Mouse (Mus musculus) gastrocnemius, adult 8-10 months (tissue): Measurements from ENCODE around the gene Csf3. TPM values are rescaled to one million over a fixed set of nuclear protein-coding genes. Genes with fewer than 3 reads are reported as not detected.
"Not testable (repeated sequence)": the region's sequence is repeated elsewhere in the genome, so short reads cannot be mapped to it uniquely, and the experiment has no call there.

Source experiments
- DNase-seq, 2 experiments: peaks; one replicate each; pipeline ENCODE4 v3.0.0; 2022; ENCODE audit warnings: low spot score in 2 of 2
- total RNA-seq, 4 experiments: library from RNA; stranded (reverse); gene quantifications; 2 replicates each; pipeline ENCODE4 v1.2.4; 2022

The Csf3 gene
- total RNA-seq, 4 experiments from 2014 or later = not detected

DNA sequence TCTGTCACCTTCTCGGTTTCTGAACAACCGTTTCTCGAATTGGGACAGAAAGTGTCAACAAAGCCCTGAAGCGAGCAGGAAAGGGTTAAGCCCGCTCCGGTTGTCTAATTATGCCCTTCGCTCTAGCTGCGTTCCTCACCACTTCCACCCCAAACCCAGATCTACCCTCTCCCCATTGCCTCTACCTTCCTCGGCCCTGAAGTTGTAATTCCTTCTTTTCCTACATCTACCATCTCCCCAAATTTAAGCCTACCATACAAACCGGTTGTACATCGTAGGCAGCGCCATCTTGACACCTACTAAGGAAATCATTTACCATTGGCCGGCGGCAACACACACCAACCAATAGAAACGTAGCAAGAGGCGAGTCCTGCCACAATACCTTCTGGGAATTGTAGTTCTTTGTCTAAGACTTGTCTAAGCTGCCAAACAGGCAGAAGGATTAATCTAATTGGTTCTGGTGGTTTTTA lies 28.1 kb downstream of the Csf3 start, which contains the start of gene Med24:
Med24 (minus strand) TSS at position 317 of the 470 bp plus-strand sequence.
- peak in 1 of 2 experiments; percentile 84 for DNase-seq

DNA sequence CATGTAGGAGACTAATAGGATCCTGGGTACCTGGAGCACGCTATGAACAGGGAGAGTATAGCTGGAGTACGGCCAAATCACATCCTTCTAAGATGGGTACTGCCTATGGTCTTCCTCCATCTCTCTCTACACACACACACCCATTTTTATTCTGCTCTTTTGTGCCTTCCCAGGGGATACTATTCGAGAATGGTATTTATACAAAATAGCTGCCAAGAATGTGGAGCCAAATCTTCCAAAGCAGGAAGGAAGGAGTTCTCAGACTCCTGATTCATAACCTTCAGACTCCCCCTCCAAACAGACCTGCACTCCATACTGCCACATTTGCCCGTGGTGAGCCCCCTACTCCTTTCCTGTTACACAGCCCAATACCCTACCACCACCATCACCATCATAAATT lies 29.7 kb downstream of the Csf3 start:
- DNase-seq = no peak

DNA sequence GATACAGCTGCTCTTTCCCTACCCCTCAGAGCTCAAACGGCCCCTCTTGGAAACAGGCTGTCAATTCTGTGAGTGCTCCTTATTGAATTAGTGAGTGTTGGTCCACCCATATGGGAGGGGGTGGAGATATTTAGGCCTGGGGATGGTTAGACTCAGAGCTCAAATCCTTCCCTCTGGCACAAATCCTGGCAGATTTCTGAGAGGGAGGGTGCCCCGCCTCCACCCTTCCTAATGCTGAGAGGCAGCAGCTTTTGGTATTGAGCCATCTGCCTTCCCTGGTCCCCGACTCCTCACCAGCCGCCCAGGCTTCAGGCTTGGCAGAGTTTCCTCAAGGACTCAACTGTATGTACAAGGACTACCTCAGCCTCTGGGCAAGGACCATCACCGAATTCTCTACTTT lies 30.1 kb downstream of the Csf3 start:
- no peak for DNase-seq

DNA sequence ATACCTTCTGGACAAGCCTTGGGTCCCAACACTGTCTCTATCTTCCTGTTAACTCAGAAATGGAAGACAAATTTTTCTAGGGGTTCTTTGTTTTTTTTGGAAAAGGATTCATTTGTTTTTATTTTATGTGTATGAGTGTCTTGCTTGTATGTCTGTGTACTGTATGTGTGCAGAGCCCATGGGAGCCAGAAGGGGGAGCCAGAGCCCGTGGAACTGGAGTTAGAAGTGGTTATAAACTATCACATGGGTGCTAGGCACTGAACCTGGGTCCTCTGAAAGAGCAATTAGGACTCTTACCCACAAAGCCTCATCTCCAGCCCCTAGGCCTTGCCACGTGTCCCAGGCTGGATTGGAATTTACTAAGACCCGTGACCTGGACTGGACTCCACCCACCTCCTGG lies 33.0 kb downstream of the Csf3 start:
- DNase-seq = no peak

DNA sequence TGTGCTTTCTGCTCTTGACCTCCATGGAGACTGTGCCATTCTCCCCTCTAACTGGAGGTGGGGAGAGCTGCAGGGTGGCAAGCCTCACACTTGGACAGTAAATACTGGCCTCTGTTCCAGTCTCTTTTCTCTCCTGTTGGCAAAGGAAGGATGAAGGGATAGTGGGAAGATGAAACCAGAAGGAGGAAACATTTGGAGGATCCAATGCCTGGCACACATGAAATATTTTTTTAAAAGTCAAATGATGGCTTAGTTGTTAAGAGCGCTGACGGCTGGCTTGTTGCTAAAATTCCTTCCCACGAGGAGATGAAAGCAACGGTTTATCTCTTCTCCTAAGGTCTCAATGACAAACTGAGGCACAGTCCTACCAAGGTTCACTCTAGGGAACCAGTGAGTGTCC lies 34.0 kb downstream of the Csf3 start:
- DNase-seq = no peak

DNA sequence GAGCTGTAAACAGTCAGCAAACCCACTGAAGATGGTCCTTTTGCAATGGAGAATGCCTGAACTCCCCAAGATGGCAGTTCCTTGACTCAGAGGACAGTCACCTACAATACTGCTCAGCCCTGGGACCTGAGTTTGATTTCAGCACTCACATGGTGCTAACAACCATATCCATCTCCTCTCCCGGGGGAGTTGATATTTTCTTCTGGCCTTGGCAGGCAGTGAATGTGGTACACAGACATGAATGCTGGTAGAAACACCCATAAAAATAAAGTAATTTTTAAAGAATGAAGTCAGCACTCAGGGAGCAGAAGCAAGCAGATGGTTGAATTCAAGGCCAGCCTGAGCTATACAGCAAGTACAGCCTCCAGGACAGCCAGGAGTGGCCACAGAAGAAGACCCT lies 35.1 kb downstream of the Csf3 start:
- DNase-seq = no peak

DNA sequence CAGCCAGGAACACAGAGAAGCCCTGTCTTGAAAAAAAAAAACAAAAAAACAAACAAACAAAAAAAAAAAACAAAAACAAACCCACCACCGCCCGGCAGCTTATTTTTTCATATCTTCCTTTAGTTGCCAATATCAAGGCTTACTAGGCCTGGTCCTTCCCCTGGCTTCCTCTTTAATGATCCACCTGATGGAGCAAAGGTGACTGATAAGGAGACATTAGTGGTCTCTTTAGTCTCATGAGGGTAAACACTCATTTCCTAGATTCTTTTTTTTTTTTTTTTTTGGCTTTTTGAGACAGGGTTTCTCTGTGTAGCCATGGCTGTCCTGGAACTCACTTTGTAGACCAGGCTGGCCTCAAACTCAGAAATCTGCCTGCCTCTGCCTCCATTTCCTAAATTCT lies 36.2 kb downstream of the Csf3 start:
- DNase-seq = not testable (repeated sequence)

DNA sequence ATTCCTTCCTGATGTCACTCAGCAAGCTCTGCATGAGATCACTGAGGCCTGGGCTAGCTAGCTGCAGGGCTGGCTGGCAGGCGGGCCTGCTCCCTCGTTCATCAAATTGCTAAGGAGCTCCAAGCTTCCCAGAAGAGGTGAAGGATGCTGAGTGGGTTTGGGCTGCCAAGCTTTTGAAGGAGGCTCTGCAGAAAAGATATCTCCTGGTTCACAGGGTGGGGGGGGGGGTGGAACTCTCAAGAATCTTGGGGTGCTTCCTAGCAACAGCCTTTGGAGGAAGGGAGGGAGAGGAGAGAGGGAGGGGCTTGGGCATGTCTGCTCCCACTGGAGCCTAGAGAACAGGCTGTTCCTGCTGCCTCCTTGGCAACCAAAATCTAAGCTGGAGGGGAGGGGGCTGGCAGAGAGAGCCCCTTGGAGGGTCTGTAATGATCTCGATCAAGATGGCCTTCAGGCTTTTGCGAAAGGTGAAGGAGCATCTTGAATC lies 37.4 kb downstream of the Csf3 start:
- DNase-seq = no peak

DNA sequence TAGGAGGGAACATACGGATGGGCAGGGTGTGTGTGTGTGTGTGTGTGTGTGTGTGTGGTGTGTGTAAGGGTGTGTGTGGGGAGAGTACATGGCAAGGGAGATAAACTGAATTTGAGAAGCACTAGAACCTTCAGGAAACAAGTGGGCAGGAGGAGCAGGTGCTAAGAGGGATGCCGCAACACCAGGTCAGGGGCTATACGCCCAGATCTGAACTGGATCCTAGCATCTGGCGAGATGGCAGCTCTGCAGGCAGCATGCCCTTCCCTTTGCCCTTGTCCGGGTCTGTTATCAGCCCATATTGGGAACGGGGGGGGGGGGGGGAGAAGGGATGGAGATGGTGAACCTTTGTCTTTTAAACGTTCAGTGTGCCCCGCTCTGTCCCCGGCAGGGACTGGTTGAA lies 37.9 kb downstream of the Csf3 start:
- DNase-seq = no peak

DNA sequence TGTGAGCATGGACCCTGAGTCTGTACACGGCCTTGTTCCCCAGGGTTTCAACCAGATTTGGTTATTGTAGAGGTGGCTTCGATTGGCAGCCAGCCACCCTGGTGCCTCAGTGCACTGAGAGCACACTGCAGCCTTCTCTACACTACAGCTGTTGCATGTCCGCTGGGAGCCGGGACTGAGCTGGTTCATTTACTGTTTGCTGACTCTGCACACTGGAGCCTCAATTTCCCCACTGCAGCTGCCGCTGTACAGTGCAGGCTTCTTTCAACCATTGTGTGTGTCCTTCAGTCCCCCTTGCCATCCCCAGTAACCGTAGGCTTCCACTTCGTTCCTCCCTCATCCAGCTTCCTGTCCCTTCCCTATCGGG lies 38.9 kb downstream of the Csf3 start:
- no peak for DNase-seq

DNA sequence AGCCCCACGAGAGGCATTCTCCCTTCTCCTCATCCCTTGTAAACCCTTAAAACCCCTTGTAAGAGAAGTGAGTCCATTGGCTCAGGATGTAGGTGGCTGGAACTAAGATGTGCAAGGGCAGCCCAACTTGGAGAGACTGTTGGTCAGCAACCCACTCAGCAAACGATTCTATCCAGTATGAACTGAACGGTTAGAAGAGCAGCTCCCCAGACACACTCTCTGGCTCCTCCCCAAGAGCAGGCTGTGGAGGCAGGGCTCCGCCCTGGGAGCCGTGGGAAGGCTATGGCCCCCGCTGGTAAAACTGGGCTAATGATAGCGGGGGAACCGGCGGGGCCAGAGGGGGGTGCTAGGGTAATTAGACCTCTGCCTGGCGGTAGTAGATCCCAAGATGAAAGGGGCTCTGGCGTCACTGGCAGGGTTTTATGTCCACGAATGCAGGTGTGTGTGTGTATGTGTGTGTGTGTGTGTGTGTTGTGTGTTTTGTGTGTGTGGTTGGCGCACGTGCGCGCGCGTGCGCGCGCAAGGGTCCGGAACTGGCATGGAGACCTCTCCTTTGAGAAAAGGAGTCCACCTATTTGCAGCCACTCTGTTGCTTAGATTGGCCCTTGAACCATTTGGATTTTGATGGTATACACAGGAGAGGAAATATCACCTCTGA lies 39.5 kb downstream of the Csf3 start, which contains the start of gene Thra:
Thra (plus strand) TSS at position 246 of the 658 bp plus-strand sequence.
- peak in 1 of 2 experiments; percentile 68 for DNase-seq

DNA sequence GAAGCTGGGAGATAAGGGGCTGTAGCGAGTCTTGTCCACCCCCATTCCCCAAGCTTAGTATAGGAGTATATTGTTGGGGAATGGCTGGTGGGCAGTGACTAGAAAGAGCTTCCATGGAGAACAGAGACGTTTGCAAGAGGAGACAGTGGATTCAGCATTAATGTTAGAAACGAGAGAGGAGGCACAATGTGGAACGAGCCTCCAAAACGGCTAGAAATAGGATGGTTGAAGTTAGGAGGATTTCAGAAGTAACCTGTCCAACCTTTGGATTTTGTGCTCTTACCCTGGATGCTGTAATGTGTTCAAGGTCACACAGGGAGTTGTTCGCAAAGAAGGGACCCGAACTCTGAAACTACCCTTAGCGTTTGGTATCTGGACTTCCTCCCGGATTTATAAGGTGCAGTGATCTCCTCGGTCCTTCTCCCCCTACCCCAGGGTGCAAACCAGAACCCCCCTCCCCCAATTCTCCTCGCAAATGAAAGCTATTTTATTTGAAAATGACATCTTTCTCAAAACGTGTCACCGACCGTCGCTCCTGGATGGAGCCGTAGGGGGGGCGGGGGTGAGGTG lies 40.1 kb downstream of the Csf3 start:
- no peak for DNase-seq

DNA sequence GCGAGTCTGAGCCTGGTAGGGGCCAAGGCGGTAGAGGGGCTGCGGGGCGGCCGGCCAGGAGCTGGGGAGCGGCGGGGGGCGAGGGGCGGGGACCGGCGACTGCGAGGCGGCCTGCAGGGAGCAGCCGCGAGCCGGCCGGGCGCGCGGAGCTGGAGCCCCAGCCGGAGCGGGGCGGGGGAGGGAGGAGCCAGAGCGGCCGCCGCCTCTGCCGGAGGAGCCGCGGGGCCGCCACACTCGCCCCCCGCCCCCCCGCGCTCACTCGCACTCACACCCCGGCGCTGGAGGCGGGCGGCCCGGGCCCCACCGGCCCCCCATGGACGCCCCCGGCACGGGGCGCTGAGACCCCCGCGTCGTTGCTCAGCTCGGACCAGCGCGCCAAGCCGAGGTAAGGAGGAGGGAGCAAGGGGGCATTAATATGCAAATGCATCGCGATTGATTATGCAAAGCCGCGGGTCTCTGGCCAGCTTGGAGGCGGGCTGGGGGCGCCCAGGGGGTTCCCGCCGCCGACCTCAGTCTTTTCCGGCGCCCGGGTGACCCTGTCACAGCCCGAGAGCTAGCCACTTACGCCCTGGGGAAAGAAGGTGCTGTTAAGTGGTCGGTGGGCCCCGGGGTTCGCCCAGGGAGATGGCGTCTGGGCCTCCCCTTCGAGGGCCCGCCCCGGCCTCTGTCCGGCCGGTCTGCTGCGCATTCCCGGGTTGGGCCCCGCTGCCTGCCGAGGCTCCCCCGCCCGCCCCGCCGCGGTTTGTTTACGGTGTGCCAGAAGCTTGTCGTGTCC lies 40.7 kb downstream of the Csf3 start:
- DNase-seq = peak in 1 of 2 experiments; percentile 75

DNA sequence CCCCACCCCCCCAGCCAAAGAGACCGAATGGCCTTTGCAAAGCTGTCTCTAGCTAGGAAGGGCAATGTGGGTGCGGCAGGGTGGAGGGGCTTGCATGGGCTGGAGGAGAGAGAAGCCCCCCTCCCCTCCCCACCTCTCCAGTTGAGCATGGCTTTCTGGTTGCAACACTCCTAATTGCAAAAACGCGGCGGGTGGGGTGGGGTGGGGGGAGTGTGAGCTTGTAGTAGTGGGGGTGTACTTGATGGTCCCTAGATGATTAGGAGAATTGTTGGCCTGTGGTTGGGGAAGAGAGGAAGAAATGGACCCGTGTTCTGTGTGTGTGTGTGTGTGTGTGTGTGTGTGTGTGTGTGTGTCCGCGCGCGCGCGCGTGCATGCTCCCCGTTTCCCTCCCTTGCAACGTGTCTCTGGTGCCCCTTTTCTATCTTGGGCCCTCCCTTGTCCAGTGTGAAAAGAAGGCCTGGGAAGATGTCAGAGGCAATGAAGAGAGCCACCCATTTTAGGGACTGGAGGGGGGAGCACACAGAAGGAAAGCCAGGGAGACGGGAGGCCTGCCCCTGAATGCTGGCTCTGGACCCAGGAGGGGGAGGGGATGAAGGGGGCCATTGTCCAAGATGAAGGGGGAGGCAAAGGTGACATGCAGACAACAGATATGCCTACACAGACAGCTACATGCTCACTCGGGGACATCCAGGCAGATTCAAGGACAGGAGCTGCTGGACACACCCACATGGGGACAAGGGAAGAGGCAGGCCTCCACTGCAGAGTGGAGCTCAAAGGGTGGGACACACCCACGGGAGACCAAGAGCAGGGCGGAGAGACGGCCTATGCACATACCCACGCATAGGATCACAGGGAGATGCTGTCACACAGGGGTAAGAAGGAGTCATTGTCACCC lies 41.6 kb downstream of the Csf3 start:
- no peak for DNase-seq

DNA sequence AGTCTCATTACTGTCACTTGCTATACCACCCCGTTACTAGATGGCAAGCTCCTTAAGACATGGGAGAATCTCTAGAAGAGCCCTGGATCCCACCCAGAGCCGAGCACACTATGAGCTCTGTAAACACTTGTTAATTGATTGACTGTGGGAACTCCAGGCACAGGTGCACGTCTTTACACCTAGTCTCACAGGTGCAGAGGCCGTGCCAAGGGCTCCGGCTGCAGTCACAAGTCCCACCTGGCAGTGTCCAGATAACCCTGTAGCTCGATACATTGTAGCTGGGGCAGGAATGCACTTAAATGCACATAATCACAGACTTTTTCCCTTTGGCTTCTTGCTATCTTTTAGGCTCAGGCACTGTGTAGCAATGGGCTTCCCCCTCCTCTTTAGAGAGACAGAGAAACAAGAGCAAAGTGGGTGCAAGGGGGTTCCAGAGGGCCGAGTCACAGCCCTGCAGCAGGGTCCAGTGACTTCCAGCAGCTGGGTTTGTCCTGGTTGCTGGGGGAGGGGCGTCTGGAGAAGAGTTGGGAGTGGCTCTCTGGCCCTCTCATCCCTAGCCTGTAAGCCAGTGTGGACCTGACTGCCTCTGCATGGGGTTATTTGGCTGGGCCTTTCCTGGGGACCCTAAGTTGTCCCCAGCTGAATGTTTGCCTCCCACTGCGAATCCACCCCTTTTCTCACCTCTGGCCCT lies 42.7 kb downstream of the Csf3 start:
- no peak for DNase-seq

DNA sequence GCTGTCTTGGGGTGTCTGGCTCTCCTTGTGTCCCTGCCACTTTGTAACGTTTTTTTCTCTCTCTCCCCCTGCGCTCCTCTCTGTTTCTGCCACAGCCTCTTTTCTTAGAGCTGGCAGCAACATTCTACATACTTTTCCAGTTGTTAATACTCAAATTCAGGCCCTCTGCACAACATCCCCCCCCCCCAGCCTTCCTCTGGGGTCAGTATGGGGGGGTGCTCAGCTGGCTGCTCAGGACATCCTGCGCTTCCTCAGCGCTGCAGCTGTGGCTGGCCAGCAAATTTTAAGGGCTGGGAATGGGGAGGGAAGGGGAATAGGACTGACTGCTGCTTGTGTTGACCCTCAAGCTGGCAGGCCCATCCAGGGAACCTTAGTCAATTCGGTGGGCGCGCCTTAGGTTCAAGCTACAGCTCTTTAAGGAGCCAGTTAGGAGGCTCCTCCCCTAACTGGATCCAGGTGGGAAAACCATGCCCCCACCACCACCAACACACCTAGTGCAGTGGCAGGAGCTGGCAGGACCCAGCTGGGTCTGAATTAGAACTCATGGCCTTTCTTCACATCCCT lies 43.5 kb downstream of the Csf3 start:
- DNase-seq = no peak

DNA sequence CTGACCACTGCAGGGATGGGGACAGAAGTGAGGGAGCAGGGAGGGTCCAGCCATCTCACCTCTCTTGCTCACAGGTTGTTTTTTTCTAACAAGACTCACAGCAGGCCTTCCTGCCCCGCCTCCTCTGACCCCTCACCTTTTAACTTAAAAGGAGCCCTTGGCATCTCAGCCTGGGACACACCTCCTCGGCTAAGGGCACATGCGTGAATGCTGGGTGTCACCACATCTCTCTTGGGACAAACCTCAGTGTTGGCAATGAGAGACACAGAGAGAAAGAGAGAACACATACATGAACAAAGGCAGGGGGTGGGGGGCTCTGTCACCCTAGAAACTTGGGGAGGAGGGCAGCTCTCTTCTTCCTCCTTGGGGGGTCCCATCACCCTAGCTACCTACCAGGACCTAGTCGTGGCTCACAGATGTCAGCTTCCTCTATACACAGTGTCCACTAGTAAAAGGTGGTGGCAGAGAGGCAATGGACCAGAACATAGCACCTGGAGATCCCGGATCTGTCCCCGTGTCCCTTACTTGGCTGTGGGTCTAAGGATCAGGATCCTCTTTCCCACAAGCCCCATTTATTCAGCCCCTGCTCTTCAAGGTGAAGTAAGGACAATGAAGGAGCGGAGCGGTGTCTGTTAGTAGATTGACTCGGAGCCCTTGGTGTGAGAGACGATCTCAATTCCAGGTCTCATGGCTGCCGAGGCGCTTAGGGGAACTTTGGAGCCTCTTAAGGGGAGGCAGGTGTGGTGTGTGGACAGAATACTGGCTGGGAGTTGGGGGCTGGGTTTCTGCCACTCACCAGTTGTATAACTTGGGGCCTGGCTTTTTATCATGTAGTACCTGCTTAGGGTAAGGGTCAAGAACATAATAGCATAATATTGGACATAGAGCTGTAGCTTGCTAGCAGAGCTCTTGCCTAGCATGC lies 45.1 kb downstream of the Csf3 start:
- DNase-seq = no peak

DNA sequence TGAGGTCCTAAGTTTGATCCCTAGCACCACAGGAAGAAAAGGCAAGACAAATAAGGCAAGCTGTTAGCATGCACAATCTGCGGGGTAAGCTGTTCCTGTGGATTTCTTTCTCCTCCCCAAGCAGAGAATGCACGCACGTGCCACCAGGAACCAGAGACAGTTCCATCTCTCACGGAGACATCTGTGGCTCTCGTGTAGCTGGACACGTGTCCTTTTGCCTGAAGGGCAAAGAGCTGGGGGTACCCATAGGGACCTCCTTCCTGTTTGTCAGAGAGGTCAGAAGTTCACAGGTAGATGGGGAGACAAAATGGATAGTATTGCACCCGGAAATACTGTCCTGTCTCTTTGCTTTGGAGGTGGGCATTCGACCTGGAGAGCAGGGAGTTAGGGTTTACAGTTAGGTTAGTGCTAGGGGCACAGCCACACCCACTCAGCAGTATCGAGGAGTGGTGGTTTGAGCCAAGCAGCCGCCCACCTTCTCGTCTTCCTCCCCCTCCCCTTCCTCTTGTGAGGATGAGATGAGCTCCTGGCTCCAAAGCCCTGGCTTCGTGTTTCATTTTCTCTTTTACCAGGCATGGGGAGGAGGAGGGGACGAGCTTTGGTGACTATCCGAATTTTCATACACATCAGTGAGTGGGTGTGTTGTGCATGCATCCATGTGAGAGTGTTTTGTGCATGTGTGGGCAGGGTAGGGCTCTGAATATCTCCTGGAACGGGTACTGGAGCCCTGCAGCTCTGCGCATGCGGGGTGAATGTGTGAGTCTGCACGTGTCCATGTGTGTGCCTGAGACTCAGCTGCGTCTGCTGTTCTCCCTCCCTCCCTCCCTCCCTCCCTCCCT lies 46.0 kb downstream of the Csf3 start:
- DNase-seq = peak; percentile 79 to 87
